Mouse (Mus musculus): ENCODE results near the gene Serpine1.

DNA sequence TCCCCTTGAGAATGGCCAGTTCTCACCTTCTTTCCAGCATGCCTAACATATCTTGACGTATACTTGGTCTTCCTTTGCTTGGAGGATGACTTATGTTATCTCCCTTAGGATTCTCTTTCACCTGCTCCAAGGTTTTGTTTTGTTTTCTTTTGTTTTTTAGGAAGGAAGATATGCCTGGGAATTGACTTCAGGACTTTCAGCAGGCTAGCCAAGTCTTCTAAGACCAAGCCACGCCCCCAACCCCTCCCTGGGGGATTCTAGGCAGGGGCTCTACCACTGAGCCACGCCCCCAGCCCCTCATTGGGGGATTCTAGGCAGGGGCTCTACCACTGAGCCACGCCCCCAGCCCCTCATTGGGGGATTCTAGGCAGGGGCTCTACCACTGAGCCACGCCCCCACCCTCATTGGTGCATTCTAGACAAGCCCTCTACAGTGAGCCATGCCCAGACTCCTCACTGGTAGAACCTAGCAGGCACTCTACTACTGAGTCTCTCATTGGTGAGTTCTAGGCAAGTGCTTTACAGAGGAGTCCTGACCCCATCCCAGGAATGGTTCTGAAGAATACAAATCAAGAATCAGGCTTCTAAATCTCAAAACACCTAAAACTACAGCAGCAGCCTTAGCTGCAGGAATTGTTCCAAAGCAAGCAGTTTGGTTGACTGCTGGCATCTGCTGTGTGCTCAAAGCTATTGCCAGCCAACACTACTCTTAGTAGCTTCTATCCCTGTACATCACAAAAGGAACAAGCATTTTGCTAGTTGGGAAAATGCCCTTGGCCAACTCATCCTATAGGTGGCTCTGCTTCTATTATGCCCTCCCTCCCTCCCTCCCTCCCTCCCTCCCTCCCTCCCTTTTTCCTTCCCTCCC, 39.7 kb upstream of the Serpine1 start:
- TF ChIP-seq CTCF (IDR thresholded peaks at IDR 0.05; ENCODE audit: low read depth, low read length) = no peak
- no peak for TF ChIP-seq POLR2A (IDR thresholded peaks at IDR 0.05; ENCODE audit: borderline replicate concordance, low read depth, low read length)
